Mouse (Mus musculus) R1 (cell line): Measurements from ENCODE around the gene Tas2r135.
A peak's percentile ranks its signal among the peaks of the same experiment; 100 is the strongest.

ENCODE experiments used
- DNase-seq: peaks from one replicate; pipeline ENCODE4 v3.0.0-alpha.2; 2018; ENCODE audit warnings: low read depth, low spot score

Gene Tas2r135

DNA sequence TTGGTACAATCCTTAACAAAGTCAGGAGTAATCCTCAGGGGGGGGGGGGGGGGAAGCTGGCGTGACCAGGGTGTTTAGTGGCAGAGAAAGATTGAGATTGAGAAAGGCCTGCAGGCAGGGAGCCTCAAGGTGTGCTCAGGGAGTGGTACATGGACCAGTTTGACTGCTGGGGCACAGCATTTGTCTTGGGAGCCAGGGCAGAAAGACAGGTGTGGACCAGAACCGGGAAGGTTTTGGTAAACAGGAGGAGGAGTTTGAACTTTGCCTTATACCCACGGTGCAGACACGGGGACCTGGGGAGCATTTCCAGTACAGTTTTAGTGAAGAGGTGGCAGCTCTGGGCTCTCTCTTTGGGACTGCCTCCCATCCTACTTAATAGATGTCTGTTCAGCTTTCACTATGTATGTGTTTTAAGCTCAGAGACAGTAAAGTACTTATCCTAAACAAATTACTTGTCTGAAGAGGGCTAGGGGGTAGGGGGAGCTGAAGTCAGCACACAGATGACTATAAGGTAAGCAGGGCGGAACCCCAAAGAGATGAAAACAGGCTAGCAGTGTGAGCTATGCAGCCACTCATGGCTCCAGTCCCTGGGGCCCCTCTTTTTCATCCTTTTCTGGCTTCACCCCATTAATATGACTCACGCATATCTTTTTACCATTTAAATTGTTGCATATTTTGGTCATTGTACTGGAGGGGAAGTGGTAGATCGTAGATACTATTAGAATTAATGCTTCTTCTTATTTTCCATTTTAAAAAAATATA is 31.4 kb upstream of the Tas2r135 start:
- no peak for DNase-seq

DNA sequence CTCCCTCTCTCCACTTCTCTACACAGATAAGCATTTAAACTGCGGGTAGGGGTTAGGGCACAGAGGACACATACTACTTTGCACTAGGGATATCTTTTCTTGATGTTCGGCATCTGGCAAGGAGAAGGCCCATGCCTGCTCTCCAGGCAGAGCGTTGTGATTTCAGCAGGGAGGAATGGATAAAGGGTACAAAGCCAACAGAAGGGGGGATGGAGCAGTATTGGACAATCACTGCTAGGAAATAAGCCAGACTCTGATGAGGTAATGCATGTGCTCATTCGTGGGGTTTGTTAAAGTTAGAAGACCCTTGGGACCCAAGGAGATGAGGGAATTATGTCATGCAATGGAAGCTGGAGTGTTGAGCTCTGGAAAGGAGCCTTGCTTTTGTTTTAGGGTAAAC is 30.5 kb upstream of the Tas2r135 start:
- DNase-seq: no peak

DNA sequence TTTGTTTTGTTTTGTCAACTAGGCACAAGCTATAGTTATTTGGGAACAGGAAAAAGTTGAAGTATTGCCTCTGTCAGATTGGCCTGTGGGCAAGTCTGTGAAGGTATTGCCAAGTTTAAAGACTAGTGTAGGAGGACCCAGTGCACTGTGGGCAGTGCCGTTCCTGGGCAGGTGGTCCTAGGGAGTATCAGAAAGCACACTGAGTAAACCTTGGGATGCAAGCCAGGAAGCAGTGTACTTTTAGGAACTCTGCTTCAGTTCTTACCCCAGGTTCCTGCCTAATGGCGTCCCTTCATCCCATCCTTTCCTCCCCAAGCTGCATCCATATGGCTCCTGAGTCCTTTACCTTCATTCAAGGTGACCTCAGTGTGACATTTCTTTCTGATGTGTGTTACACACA is 30.1 kb upstream of the Tas2r135 start:
- no peak for DNase-seq

DNA sequence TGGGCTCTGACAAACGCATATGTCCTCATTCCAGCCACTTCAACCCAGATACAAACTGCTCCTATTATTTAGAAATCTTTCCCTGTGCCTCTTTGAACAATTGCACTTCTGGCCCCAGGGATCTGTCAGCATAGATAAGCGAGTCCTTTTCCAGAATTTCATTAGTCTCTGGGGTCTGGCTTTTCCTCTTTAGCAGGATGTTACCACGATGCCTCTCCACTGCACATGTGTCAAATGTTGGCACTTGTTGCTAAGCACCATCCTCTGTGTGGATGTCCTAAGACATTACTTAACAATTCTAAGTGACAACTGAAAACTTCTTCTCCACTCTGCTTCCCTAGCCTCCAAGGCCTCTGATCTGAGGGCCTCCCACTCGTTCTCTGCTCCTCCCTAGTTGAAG is 29.2 kb upstream of the Tas2r135 start:
- no peak for DNase-seq

DNA sequence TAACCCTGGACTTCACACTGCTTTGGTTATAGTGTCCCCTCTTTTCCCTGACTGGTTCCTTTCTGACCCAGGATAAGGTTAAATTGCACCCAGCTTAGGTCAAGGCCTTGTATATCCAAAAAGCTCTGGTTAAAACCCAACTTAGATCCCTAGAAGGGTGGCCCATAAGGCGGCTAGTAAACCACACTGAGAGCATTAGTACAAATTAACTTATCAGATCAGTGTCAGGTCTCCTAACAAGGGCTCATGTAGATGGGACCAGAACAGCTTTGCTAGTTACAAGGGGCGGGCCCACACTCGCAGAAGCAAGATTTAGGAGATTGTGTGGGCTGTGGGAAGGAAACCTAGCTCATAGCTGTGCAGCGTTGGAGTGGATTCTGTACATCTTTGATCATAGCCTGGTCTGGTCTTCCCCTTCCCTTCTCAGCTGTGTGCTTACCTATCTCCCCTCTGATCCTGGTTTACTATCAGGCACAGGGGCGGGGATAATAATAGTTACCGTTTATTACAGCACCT is 28.7 kb upstream of the Tas2r135 start:
- DNase-seq: no peak

DNA sequence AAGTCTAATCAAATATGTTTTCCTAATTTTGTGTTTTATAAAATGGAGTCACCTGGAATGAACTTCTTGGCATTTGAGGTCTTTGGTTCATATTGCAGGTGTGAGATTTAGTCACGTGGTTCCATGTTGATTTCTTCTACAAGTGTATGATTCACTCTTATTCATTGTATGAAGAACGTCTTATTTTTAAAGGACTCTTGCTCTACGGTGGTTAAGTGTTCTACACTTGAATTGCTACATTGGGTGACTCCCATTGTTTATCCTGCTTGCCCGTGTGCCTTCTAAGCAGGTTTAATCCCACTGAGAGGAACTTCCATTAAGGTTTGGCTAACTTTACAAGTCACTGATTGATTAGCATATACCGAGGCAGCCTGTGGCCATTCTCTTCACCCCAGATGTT is 28.0 kb upstream of the Tas2r135 start:
- DNase-seq: no peak

DNA sequence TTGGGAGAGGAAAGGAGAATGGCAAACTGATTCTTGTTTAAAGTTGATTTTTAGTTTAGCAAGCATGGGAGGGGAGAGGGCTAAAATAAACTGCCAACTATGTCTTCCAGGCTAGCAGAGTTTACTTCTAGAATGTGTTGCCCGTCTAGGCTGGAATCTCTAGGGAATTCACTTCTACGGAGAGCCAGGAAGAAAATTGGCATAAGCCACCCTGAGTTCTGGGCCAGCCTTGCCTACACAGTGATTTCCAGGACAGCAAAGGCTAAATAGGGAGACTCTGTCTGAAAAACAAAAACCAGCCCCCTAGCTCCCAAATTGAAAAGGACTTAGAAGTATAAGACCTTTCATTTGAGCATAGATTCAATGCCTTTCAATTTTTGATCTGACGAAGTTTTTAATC is 25.7 kb upstream of the Tas2r135 start:
- no peak for DNase-seq

DNA sequence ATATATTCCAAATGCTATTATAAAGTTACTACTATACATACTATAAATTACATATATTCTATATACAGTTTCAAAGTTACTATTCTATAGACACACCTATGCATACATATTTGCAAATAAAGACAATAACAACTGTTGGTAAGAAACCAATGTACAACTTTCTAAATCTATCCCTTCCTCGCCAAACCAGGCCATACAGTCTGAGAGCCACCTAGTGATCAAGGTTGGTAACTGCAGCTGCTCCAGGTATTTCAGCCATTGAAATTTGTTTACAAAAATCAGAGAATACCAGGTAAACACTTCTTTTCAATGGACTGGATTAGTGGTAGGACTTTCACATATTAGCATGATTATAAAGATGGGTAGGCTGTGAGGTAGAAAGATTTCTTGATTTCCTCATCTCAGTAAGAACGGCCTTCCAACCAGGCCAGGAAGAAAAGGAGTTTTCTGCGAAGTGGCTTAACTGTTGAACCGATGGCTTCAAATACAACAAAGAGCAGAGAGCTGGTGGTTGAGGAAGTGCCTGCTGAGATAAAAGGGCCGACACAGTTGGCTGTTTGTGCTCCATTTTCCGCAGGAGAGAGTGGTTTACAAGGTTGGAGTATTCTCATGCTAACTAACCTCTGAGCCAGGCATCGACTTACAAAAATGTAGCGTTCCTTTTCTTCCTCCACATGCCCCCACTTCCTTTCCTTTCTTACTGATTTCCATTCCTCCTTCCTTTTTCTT is 24.7 kb upstream of the Tas2r135 start:
- DNase-seq: peak; percentile 99

DNA sequence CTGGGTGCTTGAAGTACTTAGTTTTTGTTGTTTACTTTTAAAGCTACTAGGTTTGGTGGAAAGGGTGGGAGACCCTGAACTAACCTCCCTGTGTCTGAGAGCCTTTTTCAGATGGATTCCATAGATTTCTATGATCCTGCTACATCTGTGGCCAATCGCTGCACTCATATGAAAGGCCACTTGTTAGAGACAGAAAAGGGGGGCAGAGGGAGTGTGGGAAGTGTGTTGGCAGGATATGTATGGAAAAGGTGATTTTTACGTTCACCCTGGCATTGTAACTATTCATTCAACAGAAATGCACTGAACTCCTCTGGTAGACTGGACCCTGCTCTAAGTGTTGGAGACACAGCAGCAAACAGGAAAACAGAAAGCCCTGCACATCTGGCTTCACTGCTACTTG is 24.0 kb upstream of the Tas2r135 start:
- no peak for DNase-seq

DNA sequence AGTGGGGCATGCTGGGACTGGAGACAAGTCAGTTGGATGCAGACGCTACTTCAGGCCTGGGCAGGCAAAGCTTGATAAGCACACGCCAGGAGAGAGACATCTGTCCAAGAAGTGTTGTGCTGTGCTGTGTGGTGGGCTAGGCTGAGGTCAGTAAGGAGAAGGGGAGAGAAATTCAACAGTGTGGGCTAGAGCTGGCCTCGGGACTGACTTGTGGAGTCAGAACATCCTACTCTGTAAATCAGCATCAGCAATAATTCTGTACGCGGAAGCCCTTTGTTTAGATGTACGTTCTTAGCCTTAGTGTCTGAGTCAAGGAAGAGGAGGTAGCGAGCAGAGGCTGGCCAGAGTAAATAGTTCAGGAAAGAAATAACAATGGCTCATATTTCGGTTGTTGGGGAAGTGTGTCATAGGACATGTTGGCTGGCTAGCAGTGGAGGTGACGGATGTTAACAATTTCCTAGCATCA is 23.3 kb upstream of the Tas2r135 start:
- peak; percentile 13 for DNase-seq

DNA sequence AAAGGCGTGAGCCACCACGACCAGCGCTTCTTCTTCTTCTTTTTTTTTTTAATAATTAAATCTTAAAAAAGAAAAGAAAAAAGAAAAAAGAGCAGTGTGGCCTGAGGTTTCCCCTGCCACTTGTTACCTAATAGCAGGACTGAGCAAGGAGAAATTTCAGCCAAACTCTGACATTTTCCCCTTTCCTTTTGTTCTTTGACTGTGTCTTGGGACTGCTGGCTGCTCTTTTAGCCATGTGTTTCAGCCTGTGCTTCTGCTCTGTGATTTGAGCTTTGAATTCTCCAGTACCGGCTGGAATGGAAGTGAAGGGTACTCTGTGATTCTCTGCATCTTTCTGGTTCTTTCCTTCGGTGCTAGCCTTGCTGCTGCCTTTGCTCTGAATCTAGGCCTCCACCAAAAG is 21.9 kb upstream of the Tas2r135 start:
- no peak for DNase-seq

DNA sequence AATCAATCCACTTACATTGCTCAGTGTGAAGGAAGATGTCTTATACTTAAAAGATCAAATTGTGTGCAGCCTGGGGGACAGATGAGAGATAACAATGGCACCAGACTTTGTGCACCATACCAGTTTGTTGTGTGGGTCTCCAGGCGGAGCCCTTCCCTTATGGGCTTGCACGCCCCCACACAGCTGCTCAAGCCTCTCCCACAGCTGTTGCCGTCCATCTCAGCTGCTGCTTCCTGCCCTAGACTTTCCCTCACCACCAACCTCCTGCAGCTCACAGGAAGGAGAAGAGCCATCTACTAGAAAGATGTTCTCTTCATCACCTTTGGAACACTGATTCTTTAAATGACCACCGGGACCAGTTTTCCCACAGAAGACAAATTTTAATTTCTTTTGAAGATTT is 19.6 kb upstream of the Tas2r135 start:
- no peak for DNase-seq

DNA sequence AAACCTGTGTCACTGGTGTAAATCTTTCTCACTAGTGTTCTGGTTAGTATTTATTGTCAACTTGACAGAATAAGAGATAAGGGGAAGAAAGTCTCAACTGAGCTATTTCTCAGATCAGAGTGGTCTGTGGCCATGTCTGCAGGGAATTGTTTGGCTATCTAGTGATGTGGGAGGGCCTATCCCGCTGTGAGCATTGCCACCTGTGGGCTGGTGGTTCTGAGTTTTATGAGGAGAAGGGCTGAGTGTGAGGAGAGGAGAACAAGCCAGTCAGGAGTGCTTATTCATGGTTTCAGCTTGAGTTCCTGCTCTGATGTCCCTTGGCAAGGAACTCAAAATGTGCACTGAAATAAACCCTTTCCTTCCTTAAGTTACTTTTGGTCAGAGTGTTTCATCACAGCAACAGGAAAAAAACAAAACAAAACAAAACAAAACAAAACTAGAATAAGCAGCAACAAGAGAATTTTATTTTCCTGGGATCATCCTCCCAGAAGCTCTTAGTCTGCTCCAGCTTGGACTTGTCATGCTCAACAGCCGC is 13.4 kb upstream of the Tas2r135 start:
- DNase-seq: no peak

DNA sequence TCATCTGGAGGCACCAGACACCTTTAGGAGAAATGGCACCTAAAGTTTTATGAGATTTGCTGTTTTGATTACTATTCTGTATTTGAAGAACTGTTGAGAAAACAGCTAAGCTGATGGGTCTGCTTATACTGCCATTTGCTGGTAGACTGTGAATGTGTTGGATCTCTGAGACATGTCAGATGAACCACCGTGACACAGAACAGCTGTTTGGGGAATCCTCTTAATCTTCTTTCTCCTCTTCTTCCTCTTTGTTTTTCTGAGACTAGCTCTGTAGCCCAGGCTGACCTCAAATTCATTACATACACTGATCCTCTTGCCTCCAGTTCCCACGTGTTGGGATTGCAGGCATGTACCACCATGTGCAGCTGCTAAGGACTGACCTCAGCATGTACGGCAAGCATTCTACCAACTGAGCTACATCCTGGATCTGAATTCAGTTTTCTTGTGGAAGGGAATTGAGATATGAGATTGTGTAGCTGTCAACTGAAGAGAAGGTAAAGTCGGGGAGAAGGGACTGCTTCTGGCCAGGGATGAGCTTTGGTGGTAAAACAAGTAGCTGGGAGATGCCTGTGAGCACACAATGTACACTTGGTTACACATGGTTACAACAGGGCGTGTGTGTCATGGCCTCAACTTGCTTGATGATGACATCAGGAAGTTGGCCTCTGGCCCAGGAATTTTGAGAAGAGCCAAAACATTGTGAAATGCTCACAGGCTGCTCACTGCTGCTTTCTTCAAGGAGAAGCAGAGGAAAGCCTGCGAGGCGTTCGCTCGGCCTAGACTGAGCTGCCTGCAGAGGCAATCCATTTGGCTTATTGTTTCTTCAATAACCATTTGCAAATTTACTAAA is 9.0 kb upstream of the Tas2r135 start:
- no peak for DNase-seq

DNA sequence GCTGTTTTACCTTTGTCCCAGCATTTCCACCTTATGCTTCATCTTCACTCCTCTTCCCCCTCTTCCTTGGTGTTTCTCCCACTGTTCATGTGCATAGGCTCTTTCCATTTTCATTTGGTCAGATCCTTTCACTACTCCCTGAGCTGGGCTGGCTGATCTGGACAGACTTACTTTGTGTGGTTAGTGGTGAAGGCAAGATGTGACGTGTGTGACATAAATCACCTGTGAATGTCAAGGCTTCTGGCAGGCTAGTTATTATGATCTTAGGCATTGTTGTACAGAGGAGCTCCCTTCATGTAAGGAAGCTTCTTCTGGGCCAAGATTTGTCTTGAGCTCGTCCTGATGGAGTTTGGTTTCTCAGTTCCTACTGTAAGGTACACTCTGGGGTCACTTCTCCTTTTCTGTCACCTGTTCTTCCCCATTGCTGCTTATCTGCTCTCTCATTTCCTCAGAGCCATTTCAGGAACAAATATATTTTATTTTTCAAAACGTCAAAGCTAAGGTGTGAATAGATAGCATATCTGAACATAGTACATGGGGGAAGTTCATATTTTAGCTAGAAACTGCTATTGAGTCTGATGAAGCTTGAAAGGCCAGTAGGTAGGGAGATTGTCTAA is 8.1 kb upstream of the Tas2r135 start:
- DNase-seq: no peak

DNA sequence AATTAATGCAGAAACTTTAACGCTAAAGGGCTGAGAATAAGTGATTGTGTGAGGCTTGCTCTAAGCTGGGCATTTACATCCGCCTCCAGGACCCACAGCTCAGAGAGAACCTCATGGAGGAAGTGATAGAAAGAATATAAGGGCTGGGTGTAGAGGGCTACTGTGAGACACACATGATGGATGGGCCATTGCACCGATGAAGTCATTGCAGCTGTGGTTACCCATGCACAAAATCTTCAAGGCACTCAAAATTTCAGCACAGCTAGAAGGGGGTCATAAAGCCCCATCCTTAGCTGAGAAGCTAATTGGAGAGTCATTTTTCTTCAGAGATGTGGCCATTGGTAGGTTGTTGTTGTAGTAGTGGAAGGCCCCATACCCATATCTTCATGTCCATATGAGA is 6.9 kb upstream of the Tas2r135 start:
- no peak for DNase-seq

DNA sequence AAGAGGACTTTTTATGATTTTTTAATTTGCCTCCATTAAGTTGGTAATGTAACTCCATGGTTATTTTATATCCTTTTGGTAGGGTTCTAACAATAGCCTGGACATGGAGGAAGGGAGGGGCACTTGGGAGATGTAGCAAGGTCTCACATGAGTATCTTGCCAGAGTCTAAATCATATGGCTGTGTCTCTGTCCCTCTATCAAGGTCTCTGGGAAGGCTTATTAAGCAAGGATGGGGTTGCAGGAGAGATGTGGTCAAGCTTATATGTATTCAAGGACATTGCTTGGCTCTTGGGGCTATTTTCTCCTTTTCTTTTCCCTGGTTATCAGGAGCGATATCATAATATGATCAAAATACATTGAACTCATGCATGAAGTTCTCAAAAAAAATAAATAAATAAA is 6.2 kb upstream of the Tas2r135 start:
- no peak for DNase-seq

DNA sequence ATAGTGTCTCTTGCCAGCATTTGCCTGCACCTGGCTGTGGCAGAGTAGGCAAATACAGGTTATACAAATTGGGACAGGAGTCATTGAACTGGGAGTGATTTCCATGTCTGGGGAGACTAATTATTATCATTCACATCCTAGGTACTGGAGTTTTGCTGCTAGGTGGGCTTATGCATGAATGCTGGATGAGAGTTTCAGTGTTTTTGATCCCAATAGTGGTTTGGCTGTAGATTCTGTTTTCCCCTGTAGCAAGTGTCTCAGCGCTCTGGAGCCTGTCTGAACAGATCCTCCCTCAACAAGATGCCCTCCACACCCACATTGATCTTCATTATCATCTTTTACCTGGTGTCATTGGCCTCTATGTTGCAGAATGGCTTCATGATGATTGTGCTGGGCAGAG is 5.3 kb upstream of the Tas2r135 start, which contains the start of gene Tas2r143:
TSS of gene Tas2r143 (plus strand) at position 301 of the 400 bp plus-strand sequence.
- DNase-seq: no peak

DNA sequence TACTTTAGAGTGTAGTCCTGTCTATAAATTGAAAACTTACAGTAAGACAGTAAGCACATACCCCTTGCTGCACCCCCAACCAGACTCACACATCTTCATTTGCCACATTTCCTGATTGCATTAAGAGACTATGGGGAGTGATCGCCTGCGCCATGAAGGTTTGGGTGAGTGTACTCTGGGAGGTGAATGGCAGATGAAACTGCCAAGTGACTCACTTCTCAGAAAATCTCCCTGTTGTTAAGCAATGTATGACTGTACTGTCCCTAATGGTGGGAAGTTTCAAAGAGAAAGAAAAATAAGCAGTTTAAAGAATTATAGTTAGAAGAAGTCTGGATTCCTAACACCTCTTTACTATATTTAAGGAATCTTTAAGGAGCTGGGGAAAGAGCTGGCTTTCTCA is 14.2 kb downstream of the Tas2r135 start:
- no peak for DNase-seq

DNA sequence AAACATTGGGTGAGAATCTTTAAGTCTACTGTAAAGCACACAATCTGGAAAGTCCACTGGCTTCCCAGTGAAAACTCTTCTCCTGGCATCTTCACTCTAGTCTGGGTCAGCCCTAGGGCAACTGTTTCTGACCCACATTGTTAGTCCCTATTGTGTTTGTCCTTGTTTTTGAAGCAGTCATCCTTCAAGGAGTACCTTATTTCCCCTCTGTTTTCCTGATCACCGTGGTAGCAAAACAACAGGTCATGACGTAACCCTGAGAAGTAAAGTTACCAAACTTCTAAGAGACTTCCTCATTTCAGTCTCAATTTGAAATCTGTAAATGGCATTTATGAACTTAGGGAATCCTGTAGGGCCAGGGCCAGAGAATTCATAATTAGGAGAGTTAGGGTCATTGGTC is 16.2 kb downstream of the Tas2r135 start:
- DNase-seq: no peak

DNA sequence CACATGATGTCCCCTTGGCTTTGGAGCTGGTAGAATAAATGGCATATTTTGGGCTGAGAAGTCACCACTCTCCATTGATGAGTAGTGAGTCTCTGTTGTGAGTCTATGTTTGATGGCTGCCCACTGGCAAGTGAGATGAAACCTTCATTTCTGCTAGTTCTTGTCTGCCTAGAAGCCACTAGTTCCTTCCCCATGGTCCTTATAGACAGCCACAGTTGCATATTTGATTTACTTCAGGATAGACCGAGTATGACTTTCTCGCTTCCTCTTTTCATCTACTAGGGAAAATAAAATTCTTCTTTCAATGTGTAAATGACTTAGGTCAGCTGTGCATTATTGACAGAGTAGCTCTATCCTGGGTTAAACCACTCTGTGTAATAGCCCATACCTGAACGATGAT is 19.2 kb downstream of the Tas2r135 start:
- DNase-seq: no peak
